Mouse (Mus musculus) cortical plate, adult 2 months (tissue): ENCODE results near the gene Setdb1. TPM values are rescaled to one million over a fixed set of nuclear protein-coding genes. Genes with fewer than 3 reads are reported as not detected.

ENCODE experiments used
- H3K27ac ChIP-seq: fragments of 200-500 bp; 2 replicates; pipeline ENCODE4 v1.5.1; 2012; ENCODE audit warnings: low read length, control low read depth, inconsistent platforms; ENCODE audit not compliant: insufficient read depth
- H3K4me1 ChIP-seq: fragments of 200-500 bp; 2 replicates; pipeline ENCODE4 v1.6.1; 2011; ENCODE audit warnings: low read length; ENCODE audit not compliant: control insufficient read depth, insufficient read depth
- H3K4me3 ChIP-seq: fragments of 200-500 bp; 2 replicates; pipeline ENCODE4 v1.5.1; 2011; ENCODE audit warnings: mild to moderate bottlenecking, low read length, control low read depth; ENCODE audit not compliant: insufficient read depth
- CTCF ChIP-seq: fragments of 200-500 bp; IDR thresholded peaks from 2 replicates; pipeline ENCODE4 v1.5.1; 2011; ENCODE audit warnings: mild to moderate bottlenecking, control low read depth, low read length; ENCODE audit not compliant: insufficient read depth; ENCODE audit errors: extremely low read depth
- POLR2A ChIP-seq: fragments of 200-500 bp; IDR thresholded peaks from 2 replicates; pipeline ENCODE4 v1.6.1; 2011; ENCODE audit warnings: mild to moderate bottlenecking, low read length, control low read depth; ENCODE audit not compliant: insufficient read depth; ENCODE audit errors: extremely low read depth
- polyA plus RNA-seq: library from polyadenylated mRNA; depleted of rRNA; stranded (reverse); fragments of >200 nt; gene quantifications from 2 replicates; pipeline ENCODE4 v1.2.3, GENCODE M21; 2012

Setdb1 gene
- polyA plus RNA-seq, 1 experiment: 34.6 TPM

DNA sequence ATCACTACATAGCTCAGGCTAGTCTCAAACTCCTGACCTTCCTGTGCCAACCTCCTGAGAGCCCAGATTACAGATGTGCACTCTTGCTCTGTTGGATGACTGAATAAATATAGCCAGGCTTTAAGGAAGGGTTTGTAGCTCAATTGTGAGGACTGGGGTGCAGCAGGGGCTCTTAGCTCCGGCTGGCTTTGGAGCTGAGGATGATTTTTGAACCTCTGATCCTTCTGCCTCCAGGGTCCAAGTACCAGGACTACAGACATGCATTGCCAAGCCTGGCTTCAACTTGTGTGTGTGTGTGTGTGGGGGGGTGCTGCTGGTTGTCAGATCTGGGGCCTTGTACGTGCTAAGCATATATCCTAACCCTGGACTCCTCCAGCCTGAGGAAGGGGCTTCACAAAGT, 64.1 kb downstream of the Setdb1 start:
- H3K4me3 ChIP-seq: no peak overlapping the region
- H3K27ac ChIP-seq: peak overlapping the region; percentile 16; the same call in 1 of the 2 replicates
- TF ChIP-seq POLR2A (no peak), CTCF (no peak)
- H3K4me1 ChIP-seq: no peaks in the 10 kb centered on the region

GRCm38 (mm10) chr3:95291041-95291440, 66.0 kb downstream of the Setdb1 start:
- no peak overlapping the region for H3K27ac ChIP-seq
- no peak overlapping the region for H3K4me3 ChIP-seq
- no peak for TF ChIP-seq POLR2A
- no peak for TF ChIP-seq CTCF
- no peaks in the 10 kb centered on the region for H3K4me1 ChIP-seq

DNA sequence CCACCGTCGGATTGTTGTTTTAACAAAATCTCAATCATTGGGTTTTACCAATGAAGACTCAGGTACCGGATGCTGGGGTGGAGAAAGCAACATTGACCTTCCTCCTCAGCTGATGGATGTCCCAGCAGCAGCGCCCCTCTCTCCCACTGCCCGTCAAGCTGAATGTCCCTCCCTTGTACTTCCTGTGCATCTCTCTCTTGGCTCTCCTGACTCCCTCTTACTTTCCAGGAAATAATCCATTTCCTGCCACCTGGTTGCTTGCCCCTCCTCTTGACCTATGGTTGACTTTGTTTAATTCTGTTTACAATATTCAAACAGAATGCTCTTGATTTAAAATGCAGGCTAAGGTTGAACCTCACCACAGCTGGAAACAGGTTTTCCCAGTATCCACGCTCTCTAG, 66.8 kb downstream of the Setdb1 start:
- Histone ChIP-seq H3K27ac (no peak overlapping the region), H3K4me1 (no peaks in the 10 kb centered on the region), H3K4me3 (no peak overlapping the region)
- TF ChIP-seq CTCF (no peak), POLR2A (no peak)

DNA sequence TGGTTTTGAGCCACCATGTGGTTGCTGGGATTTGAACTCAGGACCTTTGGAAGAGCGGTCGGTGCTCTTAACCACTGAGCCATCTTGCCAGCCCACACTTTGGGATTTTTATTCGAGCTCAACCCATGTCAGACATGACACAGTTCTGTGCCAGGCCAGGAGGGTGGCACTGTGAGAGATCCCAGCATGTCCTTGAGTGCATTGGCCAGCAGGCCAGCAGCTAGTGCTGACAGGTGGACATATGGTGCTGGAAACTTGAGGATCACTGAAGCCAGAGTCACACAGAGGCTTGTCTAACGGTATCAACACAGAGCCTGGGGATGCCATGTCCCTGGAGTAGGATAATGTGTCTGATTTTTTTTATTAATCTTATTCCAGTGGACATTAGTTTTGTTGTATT, 67.6 kb downstream of the Setdb1 start:
- no peak overlapping the region for H3K27ac ChIP-seq
- no peak overlapping the region for H3K4me3 ChIP-seq
- TF ChIP-seq POLR2A (no peak), CTCF (no peak)
- no peaks in the 10 kb centered on the region for H3K4me1 ChIP-seq

- H3K27ac ChIP-seq: no peak overlapping the region
- TF ChIP-seq POLR2A (no peak), CTCF (no peak)
- H3K4me3 ChIP-seq: no peak overlapping the region
- H3K4me1 ChIP-seq: peaks cover 3% of the 10 kb centered on the region
Observed at GRCm38 (mm10) chr3:95287541-95287940, 69.5 kb downstream of the Setdb1 start.

DNA sequence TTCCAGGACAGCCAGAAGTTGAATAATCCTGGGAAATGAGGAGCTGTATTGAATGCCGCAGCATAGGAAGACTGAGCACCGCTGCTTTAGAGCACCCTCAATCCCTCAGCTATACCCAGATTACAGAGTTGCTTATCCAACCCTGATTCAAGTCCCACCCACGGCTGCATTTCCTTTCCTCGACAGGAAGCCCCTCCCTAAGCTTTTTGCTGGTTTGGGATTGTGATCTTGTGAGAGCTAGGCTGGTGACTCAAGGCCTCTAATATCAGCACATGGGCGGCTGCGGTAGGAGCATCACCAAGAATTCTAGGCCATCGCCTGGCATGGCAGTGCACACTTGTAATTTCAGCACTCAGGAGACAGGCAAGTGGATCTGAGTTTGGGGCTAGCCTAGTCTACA, 70.5 kb downstream of the Setdb1 start:
- H3K27ac ChIP-seq: no peak overlapping the region
- H3K4me1 ChIP-seq: peaks cover 3% of the 10 kb centered on the region
- H3K4me3 ChIP-seq: no peak overlapping the region
- TF ChIP-seq CTCF: no peak
- no peak for TF ChIP-seq POLR2A

GRCm38 (mm10) chr3:95286011-95286410, 71.0 kb downstream of the Setdb1 start:
- H3K4me1 ChIP-seq: peaks cover 3% of the 10 kb centered on the region
- H3K4me3 ChIP-seq: no peak overlapping the region
- TF ChIP-seq POLR2A: no peak
- no peak for TF ChIP-seq CTCF
- H3K27ac ChIP-seq: no peak overlapping the region

DNA sequence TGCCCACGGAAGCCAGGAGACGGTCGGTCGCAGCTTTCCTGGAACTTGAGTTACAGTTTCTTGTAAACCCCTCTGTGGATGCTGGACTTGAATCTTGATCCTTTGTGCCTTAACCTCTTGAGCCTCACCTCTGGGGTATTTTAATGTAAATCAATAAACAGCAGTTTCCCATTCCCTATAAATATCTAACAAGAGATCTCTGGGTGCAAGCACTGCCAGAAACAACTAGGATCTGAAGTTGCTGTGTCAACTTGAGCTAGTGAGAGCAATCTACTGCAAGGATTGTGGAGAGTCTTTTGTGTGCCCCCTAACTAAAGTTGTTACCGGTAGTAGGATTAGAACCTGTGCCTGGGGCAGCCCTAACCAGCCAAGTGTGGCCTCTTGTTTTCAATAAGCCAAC, 71.6 kb downstream of the Setdb1 start:
- Histone ChIP-seq H3K27ac (no peak overlapping the region), H3K4me1 (peaks cover 3% of the 10 kb centered on the region), H3K4me3 (no peak overlapping the region)
- TF ChIP-seq POLR2A (no peak), CTCF (no peak)

DNA sequence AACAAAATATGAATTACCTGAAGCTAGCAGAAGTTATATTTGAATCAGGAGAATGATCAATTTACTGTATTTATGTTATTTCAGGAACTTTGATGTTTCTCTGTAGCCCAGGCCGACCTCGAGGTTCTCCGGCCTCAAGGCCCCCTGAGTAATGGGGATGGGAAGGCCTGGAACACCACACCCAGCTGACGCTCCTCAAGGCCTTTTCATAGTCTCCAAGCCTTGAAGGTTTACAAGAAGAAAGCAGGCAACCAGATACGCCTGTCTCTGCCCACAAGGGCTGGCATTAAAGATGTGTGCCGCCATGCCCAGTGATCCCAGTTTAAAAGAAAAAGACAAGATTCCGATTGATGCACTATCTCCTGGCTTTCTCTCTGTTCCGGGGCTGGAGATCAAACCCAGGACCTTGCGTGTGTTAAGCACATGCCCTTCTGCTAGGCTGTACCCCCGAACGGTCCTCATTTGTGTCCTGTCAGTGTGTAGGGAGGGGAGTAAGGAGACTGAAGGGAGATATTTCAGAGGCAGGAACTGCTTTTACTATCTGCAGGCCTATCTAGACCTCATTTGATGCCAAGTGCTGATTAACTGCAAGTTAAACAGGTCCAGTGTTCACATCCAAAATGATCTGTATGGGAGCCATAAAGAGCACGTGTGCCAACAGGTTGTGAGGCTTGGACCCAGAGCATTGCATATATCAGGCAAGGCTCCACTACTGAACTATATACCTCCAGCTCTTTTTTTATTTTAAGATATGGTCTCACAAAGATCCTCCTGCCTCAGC, 72.3 kb downstream of the Setdb1 start:
- no peak overlapping the region; the same call in 1 of the 2 replicates for H3K4me3 ChIP-seq
- H3K4me1 ChIP-seq: peaks cover 3% of the 10 kb centered on the region
- TF ChIP-seq POLR2A: no peak
- TF ChIP-seq CTCF: no peak
- H3K27ac ChIP-seq: no peak overlapping the region

DNA sequence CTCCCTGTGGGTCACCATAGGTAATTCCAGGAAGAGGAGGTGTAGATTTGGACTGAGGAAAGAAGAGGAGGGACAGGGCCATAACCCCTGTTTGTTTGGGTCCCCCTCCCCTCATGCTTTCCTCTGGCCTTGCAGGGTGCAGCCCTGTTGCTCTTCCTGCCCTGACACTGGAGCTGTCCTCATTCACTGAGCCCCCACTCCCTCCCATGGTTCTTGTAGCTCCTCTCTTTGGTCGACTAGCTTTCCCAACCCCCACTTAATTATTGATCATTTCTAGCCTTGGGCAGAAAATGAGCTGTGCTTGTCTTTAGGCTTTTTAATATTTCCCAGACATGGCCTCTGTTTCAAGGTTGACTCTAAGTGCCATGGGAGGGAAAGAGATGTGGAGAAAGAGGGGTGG, 72.9 kb downstream of the Setdb1 start:
- TF ChIP-seq POLR2A: no peak
- no peak for TF ChIP-seq CTCF
- peak overlapping the region; percentile 44; the same call in 1 of the 2 replicates for H3K4me3 ChIP-seq
- H3K4me1 ChIP-seq: peaks cover 3% of the 10 kb centered on the region
- H3K27ac ChIP-seq: no peak overlapping the region

GRCm38 (mm10) chr3:95283589-95283941, 73.4 kb downstream of the Setdb1 start:
- no peak for TF ChIP-seq POLR2A
- no peak for TF ChIP-seq CTCF
- H3K4me1 ChIP-seq: peaks cover 3% of the 10 kb centered on the region
- peak overlapping the region; percentile 44 for H3K4me3 ChIP-seq
- peak overlapping the region; percentile 92 for H3K27ac ChIP-seq
